Mouse (Mus musculus) hindbrain, embryonic 13.5 days (tissue): Measurements from ENCODE around the gene Atxn3. TPM values are rescaled to one million over a fixed set of nuclear protein-coding genes. Genes with fewer than 3 reads are reported as not detected.

ENCODE experiments used
- ATAC-seq: fragments of 200-750 bp; cut with Nextera tagmentation; 2 replicates; pipeline ENCODE4 v1.8.0; 2017; ENCODE audit warnings: moderate TSS enrichment; ENCODE audit not compliant: low FRiP score
- H3K27ac ChIP-seq: fragments of 300-500 bp; sonication (generic); 2 replicates; pipeline ENCODE4 v1.5.1; 2015; ENCODE audit warnings: inconsistent platforms, mild to moderate bottlenecking, moderate library complexity
- H3K27me3 ChIP-seq: fragments of 300-500 bp; sonication (generic); 2 replicates; pipeline ENCODE4 v1.6.1; 2015; ENCODE audit warnings: mild to moderate bottlenecking, inconsistent platforms
- H3K36me3 ChIP-seq: fragments of 300-500 bp; sonication (generic); 2 replicates; pipeline ENCODE4 v1.6.1; 2015; ENCODE audit warnings: mild to moderate bottlenecking, inconsistent platforms
- H3K4me1 ChIP-seq: fragments of 300-500 bp; sonication (generic); replicated peaks from 2 replicates; pipeline ENCODE4 v1.6.1; 2015; ENCODE audit warnings: inconsistent platforms
- H3K4me2 ChIP-seq: fragments of 300-500 bp; sonication (generic); 2 replicates; pipeline ENCODE4 v1.6.1; 2015; ENCODE audit warnings: inconsistent platforms, mild to moderate bottlenecking, moderate library complexity
- H3K4me3 ChIP-seq: fragments of 300-500 bp; sonication (generic); 2 replicates; pipeline ENCODE4 v1.5.1; 2015; ENCODE audit warnings: mild to moderate bottlenecking, inconsistent platforms
- H3K9ac ChIP-seq: fragments of 300-500 bp; sonication (generic); 2 replicates; pipeline ENCODE4 v1.6.1; 2015; ENCODE audit warnings: mild to moderate bottlenecking, inconsistent platforms
- H3K9me3 ChIP-seq: fragments of 300-500 bp; sonication (generic); 2 replicates; pipeline ENCODE4 v1.6.1; 2016; ENCODE audit warnings: inconsistent platforms
- WGBS: fragments of 180-500 bp; shearing (Covaris S2); methylation state at CpG from one replicate; pipeline ENCODE4 v1.1.7; 2015; 5-methylcytosine and 5-hydroxymethylcytosine counted together
- polyA plus RNA-seq: library from polyadenylated mRNA; unstranded; fragments of >200 nt; fragmentation: Nextera tagmentation; extraction: Ambion mirVana; gene quantifications from 2 replicates; pipeline ENCODE4 v1.2.1, GENCODE M21; 2015

Atxn3 gene
- polyA plus RNA-seq, 1 experiment from 2014 or later: 13.7 TPM

- Histone ChIP-seq H3K27me3 (no peaks in the 10 kb centered on the region), H3K36me3 (peaks cover 41% of the 10 kb centered on the region), H3K4me1 (no peaks in the 10 kb centered on the region), H3K9me3 (no peaks in the 10 kb centered on the region), H3K9ac (no peak overlapping the region), H3K27ac (no peak overlapping the region), H3K4me2 (no peak overlapping the region), H3K4me3 (no peak overlapping the region)
- ATAC-seq: no peak
- WGBS: 96% methylated on average over 3 of the region's 3 CpGs
Observed at GRCm38 (mm10) chr12:101904170-101904569, 53.9 kb downstream of the Atxn3 start.

- Histone ChIP-seq H3K9ac (no peak overlapping the region), H3K36me3 (peaks cover 23% of the 10 kb centered on the region), H3K4me2 (no peak overlapping the region), H3K4me1 (no peaks in the 10 kb centered on the region), H3K27me3 (no peaks in the 10 kb centered on the region), H3K27ac (no peak overlapping the region), H3K4me3 (no peak overlapping the region), H3K9me3 (no peaks in the 10 kb centered on the region)
- no peak for ATAC-seq
- WGBS: 88% methylated on average over 2 of the region's 2 CpGs
Observed at GRCm38 (mm10) chr12:101899671-101900245, 58.3 kb downstream of the Atxn3 start.

GRCm38 (mm10) chr12:101898966-101899365, 59.1 kb downstream of the Atxn3 start:
- Histone ChIP-seq H3K27me3 (no peaks in the 10 kb centered on the region), H3K4me1 (no peaks in the 10 kb centered on the region), H3K4me2 (no peak overlapping the region), H3K4me3 (no peak overlapping the region), H3K36me3 (peaks cover 23% of the 10 kb centered on the region), H3K9ac (no peak overlapping the region), H3K27ac (no peak overlapping the region), H3K9me3 (no peaks in the 10 kb centered on the region)
- ATAC-seq: no peak
- WGBS: 96% methylated on average over 8 of the region's 8 CpGs

GRCm38 (mm10) chr12:101897113-101897512, 60.9 kb downstream of the Atxn3 start:
- no peaks in the 10 kb centered on the region for H3K4me1 ChIP-seq
- no peaks in the 10 kb centered on the region for H3K9me3 ChIP-seq
- no peak overlapping the region for H3K9ac ChIP-seq
- no peak overlapping the region for H3K4me2 ChIP-seq
- no peak for ATAC-seq
- H3K27me3 ChIP-seq: no peaks in the 10 kb centered on the region
- 85% methylated on average over 7 of the region's 7 CpGs for WGBS
- H3K4me3 ChIP-seq: no peak overlapping the region
- peaks cover 37% of the 10 kb centered on the region for H3K36me3 ChIP-seq
- no peak overlapping the region for H3K27ac ChIP-seq

- Histone ChIP-seq H3K27me3 (no peaks in the 10 kb centered on the region), H3K27ac (no peak overlapping the region), H3K4me1 (no peaks in the 10 kb centered on the region), H3K4me3 (no peak overlapping the region), H3K36me3 (peaks cover 47% of the 10 kb centered on the region), H3K9me3 (no peaks in the 10 kb centered on the region), H3K9ac (no peak overlapping the region), H3K4me2 (no peak overlapping the region)
- WGBS: 91% methylated on average over 8 of the region's 8 CpGs
- ATAC-seq: no peak
Observed at GRCm38 (mm10) chr12:101893296-101893695, 64.8 kb downstream of the Atxn3 start.

GRCm38 (mm10) chr12:101892832-101893231, 65.2 kb downstream of the Atxn3 start:
- no peaks in the 10 kb centered on the region for H3K9me3 ChIP-seq
- no peak overlapping the region for H3K4me2 ChIP-seq
- H3K27me3 ChIP-seq: no peaks in the 10 kb centered on the region
- no peak overlapping the region for H3K4me3 ChIP-seq
- 98% methylated on average over 2 of the region's 2 CpGs for WGBS
- no peak for ATAC-seq
- no peak overlapping the region for H3K9ac ChIP-seq
- peaks cover 47% of the 10 kb centered on the region for H3K36me3 ChIP-seq
- no peak overlapping the region for H3K27ac ChIP-seq
- H3K4me1 ChIP-seq: no peaks in the 10 kb centered on the region

- H3K9ac ChIP-seq: no peak overlapping the region
- no peaks in the 10 kb centered on the region for H3K27me3 ChIP-seq
- ATAC-seq: no peak
- H3K36me3 ChIP-seq: peaks cover 54% of the 10 kb centered on the region
- H3K4me1 ChIP-seq: no peaks in the 10 kb centered on the region
- H3K9me3 ChIP-seq: no peaks in the 10 kb centered on the region
- H3K4me3 ChIP-seq: no peak overlapping the region
- 76% methylated on average over 5 of the region's 5 CpGs for WGBS
- no peak overlapping the region for H3K27ac ChIP-seq
- no peak overlapping the region for H3K4me2 ChIP-seq
Observed at GRCm38 (mm10) chr12:101891066-101891465, 67.0 kb downstream of the Atxn3 start.

GRCm38 (mm10) chr12:101889351-101889750, 68.7 kb downstream of the Atxn3 start:
- Histone ChIP-seq H3K4me3 (no peak overlapping the region), H3K36me3 (peaks cover 68% of the 10 kb centered on the region), H3K27me3 (no peaks in the 10 kb centered on the region), H3K4me1 (no peaks in the 10 kb centered on the region), H3K9me3 (no peaks in the 10 kb centered on the region), H3K4me2 (no peak overlapping the region), H3K9ac (no peak overlapping the region), H3K27ac (no peak overlapping the region)
- no peak for ATAC-seq
- WGBS: 97% methylated on average over 3 of the region's 3 CpGs

- WGBS: 97% methylated on average over 2 of the region's 2 CpGs
Observed at GRCm38 (mm10) chr12:101888312-101888711, 69.7 kb downstream of the Atxn3 start.

GRCm38 (mm10) chr12:101884926-101885325, 73.1 kb downstream of the Atxn3 start:
- Histone ChIP-seq H3K4me3 (no peak overlapping the region), H3K4me1 (no peaks in the 10 kb centered on the region), H3K36me3 (peaks cover 51% of the 10 kb centered on the region), H3K27ac (no peak overlapping the region), H3K27me3 (no peaks in the 10 kb centered on the region), H3K4me2 (no peak overlapping the region), H3K9me3 (no peaks in the 10 kb centered on the region), H3K9ac (no peak overlapping the region)
- no peak for ATAC-seq
- 98% methylated on average over 7 of the region's 7 CpGs for WGBS

More at GRCm38 (mm10) chr12:101888312-101888711, 69.7 kb downstream of the Atxn3 start:
- H3K4me2 ChIP-seq: no peak overlapping the region
- no peak for ATAC-seq
- no peaks in the 10 kb centered on the region for H3K4me1 ChIP-seq
- no peaks in the 10 kb centered on the region for H3K9me3 ChIP-seq
- H3K36me3 ChIP-seq: peaks cover 71% of the 10 kb centered on the region
- no peak overlapping the region for H3K9ac ChIP-seq
- no peak overlapping the region for H3K27ac ChIP-seq
- H3K4me3 ChIP-seq: no peak overlapping the region
- H3K27me3 ChIP-seq: no peaks in the 10 kb centered on the region

- Histone ChIP-seq H3K4me3 (no peak overlapping the region), H3K9me3 (no peaks in the 10 kb centered on the region), H3K27me3 (no peaks in the 10 kb centered on the region), H3K36me3 (peaks cover 40% of the 10 kb centered on the region), H3K4me1 (no peaks in the 10 kb centered on the region), H3K9ac (no peak overlapping the region), H3K27ac (no peak overlapping the region), H3K4me2 (no peak overlapping the region)
- WGBS: 95% methylated on average over 2 of the region's 2 CpGs
- ATAC-seq: no peak
Observed at GRCm38 (mm10) chr12:101876374-101876773, 81.7 kb downstream of the Atxn3 start.

- ATAC-seq: no peak
- no peaks in the 10 kb centered on the region for H3K4me1 ChIP-seq
- no peaks in the 10 kb centered on the region for H3K27me3 ChIP-seq
- H3K4me3 ChIP-seq: no peak overlapping the region
- H3K27ac ChIP-seq: no peak overlapping the region
- no peaks in the 10 kb centered on the region for H3K9me3 ChIP-seq
- H3K36me3 ChIP-seq: peaks cover 41% of the 10 kb centered on the region
- 68% methylated on average over 1 of the region's 1 CpGs for WGBS
- H3K4me2 ChIP-seq: no peak overlapping the region
- H3K9ac ChIP-seq: no peak overlapping the region
Observed at GRCm38 (mm10) chr12:101875107-101875506, 82.9 kb downstream of the Atxn3 start.
